Mouse (Mus musculus) testis, adult 10 weeks (tissue): Measurements from ENCODE around the gene Hnrnph2. TPM values are rescaled to one million over a fixed set of nuclear protein-coding genes. Genes with fewer than 3 reads are reported as not detected.

ENCODE experiments used
- polyA plus RNA-seq: library from polyadenylated mRNA; stranded (reverse); fragments of 350-450 nt; fragmentation: Illumina TruSeq; extraction: RNeasy Lipid Tissue Mini Kit (QIAGEN cat#74804); gene quantifications from one replicate; pipeline ENCODE4 v1.2.3, GENCODE M21; 2014; ENCODE audit warnings: low read depth, low replicate concordance

Hnrnph2 gene
- polyA plus RNA-seq = 35.3 TPM

GRCm38 (mm10) chrX:134600659-134601379 lies at the start of gene Hnrnph2, which contains the start of gene Gla:
Hnrnph2 (plus strand) TSS chrX:134601179.
Gla (minus strand) TSS chrX:134601125.

DNA sequence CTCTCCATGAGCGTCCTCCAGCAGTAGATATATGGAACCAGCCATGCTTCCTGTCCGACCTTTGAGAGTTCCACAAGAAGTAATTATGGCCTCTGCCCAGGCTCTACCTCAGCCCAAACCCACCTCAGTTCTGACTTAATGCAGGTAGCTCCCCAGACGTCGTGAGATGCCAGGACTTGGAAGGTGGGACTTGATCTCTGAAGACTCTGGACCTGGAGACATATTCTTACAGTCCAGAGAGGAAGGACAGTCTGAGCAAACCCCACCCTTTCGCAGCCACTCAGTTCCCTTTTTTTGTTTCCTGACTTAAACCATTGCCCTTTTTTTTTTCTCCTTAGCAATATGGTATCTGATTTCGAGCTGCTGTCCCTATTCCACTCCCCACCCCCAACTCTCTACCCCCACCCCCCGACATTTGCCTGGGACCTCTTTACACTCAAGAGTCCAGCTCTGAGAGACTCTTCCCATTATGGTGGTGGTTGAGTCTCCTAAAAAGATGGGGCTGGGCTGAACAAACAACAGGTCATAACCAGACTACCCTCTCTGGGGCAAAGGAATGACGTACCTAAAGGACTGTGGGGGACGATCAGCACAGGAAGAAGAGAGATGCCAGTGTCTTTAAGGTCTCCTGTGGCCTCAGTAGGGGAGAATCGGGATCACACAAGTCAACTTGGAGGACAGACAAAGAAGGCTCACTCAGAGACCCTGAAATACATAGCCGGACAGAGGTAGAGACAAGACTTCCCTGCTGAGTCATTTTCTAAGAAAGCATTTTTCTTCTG lies 17.9 kb upstream of the Hnrnph2 start, which contains the start of gene Btk:
TSS of gene Btk (minus strand) at position 683 of the 782 bp plus-strand sequence.

GRCm38 (mm10) chrX:134585103-134586002 lies 15.6 kb upstream of the Hnrnph2 start, which contains the start of gene Rpl36a:
Rpl36a (plus strand) TSS chrX:134585654.

Other genes with a start within 250 kb of the Hnrnph2 start
- 3.3 TPM for gene Drp2, start 196.6 kb upstream of the Hnrnph2 start, polyA plus RNA-seq
- 124 TPM for gene Taf7l, start 124.7 kb upstream of the Hnrnph2 start, polyA plus RNA-seq
- 12.0 TPM for gene Timm8a1, start 59.3 kb upstream of the Hnrnph2 start, polyA plus RNA-seq
- gene Btk, start 17.6 kb upstream of the Hnrnph2 start, polyA plus RNA-seq = 0.43 TPM
- gene Rpl36a, start 15.5 kb upstream of the Hnrnph2 start, polyA plus RNA-seq = 43.2 TPM
- gene Gla, start 54 bp upstream of the Hnrnph2 start, polyA plus RNA-seq = 1.9 TPM
- gene Armcx4, start 85.3 kb downstream of the Hnrnph2 start, polyA plus RNA-seq = 0.39 TPM
- gene Armcx1, start 116.8 kb downstream of the Hnrnph2 start, polyA plus RNA-seq = 4.4 TPM
- 5.6 TPM for gene Armcx6, start 150.2 kb downstream of the Hnrnph2 start, polyA plus RNA-seq
- gene Armcx3, start 155.4 kb downstream of the Hnrnph2 start, polyA plus RNA-seq = 6.4 TPM
- 6.4 TPM for gene Armcx2, start 208.0 kb downstream of the Hnrnph2 start, polyA plus RNA-seq